8 mouse cellular contexts compared by ENCODE assay signal in genomic region chr8:84236998-84237473, GRCm38 (mm10). TPM values are rescaled to one million over a fixed set of nuclear protein-coding genes. Genes with fewer than 3 reads are reported as not detected.
A peak's percentile ranks its signal among the peaks of the same experiment; 100 is the strongest.
DNase-seq lines count a peak whose midpoint lies in the region; ATAC-seq lines count a peak whose summit lies in the region.

TSS of gene Zswim4 (minus strand) at chr8:84237055.

- peak; percentile 98 to 100 for DNase-seq in adrenal gland, adult (ENCODE audit: inconsistent age in 2 of 2, low spot score in 1 of 2)
- peak; percentile 100 for DNase-seq in embryo, embryonic 10.5 days (ENCODE audit: low spot score)
- peak; percentile 96 for DNase-seq in gastrocnemius, postnatal 14 days
- peak; percentile 97 to 99 for DNase-seq in left cerebral cortex, postnatal 10 days (ENCODE audit: extremely low spot score in 1 of 2, low spot score in 2 of 2)
- peak; percentile 97 for DNase-seq in right cerebral cortex, postnatal 25 days
- peak; percentile 97 to 98 for DNase-seq in urinary bladder, postnatal 4 days (ENCODE audit: low spot score in 2 of 2)

- intact Hi-C loops in gastrocnemius, postnatal 14 days (cut with DNase I; ENCODE audit: low total_unique reads) = no loop called here
- intact Hi-C loops in left cerebral cortex, postnatal 10 days (cut with DNase I) = no loop called here

- peak; percentile 99 for ATAC-seq in inflammation-experienced regulatory T-cells, adult 6 months
- ATAC-seq in megakaryocyte-erythroid progenitor cell, adult 5-6 weeks (replicated peaks; ENCODE audit: low FRiP score, low TSS enrichment, poor library complexity, severe bottlenecking) = peak; percentile 98

RNA-seq across cellular contexts. Expression of gene Zswim4, which starts in this region (rescaled TPM):
- total RNA-seq in gastrocnemius, postnatal 14 days (2021) = 1 to 10 TPM; 5.8 to 6.8 TPM
- polyA plus RNA-seq in inflammation-experienced regulatory T-cells, adult 6 months (2017; shearing (Covaris generic)) = 1 to 10 TPM; 2.9 to 4.8 (median 4.4) TPM
- 10 to 100 TPM; 14.2 to 14.3 TPM for total RNA-seq in left cerebral cortex, postnatal 10 days (2021)
- 2.8 and 4.8 TPM in 2 replicates for total RNA-seq in megakaryocyte-erythroid progenitor cell, adult 5-6 weeks (2014; fragmentation: Nextera tagmentation)
- 3.3 and 3.7 TPM in 2 replicates for total RNA-seq in megakaryocyte-erythroid progenitor cell, adult 5-6 weeks (2017)

Comparison
In these comparisons a context has a peak if more than half of its experiments do, and no peak if none do; other contexts are left out.
1. Peak in every context shown above with its lines: DNase-seq and ATAC-seq.